Mouse (Mus musculus): ENCODE results near the gene Fbxw21.

Gene Fbxw21

DNA sequence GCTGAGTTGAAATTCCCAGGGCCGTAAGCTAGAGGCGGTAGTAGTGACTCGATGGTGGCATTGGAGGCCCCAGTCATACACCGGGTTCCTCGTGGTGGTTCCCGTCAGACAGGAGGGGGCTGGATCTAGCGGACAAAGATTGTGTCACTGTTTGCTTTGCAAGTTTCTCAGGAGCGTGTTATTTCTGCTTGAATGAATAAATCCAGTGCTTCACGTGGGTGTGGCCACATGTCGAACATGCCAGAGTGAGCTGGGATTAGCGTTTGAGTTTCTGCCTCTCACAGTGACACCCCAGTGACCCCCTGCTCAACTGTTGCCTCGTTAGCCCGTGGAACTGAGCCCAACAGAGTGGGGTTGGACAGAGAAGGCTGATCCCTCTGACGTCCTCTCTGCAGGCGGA is 71.4 kb downstream of the Fbxw21 start:
- DNase-seq (ENCODE audit: low spot score in 2 of 2), result no peak

Measured in natural killer cell, adult 2 months (primary cell).